Mouse (Mus musculus) intestine, embryonic 16.5 days (tissue): ENCODE results near the gene Agrp. TPM values are rescaled to one million over a fixed set of nuclear protein-coding genes. Genes with fewer than 3 reads are reported as not detected.

Source experiments
- ATAC-seq: fragments of 200-750 bp; cut with Nextera tagmentation; 2 replicates; pipeline ENCODE4 v1.8.0; 2017; ENCODE audit warnings: moderate TSS enrichment, moderate library complexity
- H3K27ac ChIP-seq: fragments of 300-500 bp; sonication (generic); 2 replicates; pipeline ENCODE4 v1.5.1; 2014; ENCODE audit warnings: mild to moderate bottlenecking, low read length
- H3K27me3 ChIP-seq: fragments of 300-500 bp; sonication (generic); replicated peaks from 2 replicates; pipeline ENCODE4 v1.6.1; 2014; ENCODE audit warnings: low read length, control low read depth, mixed read lengths; ENCODE audit not compliant: control insufficient read depth, insufficient read depth
- H3K36me3 ChIP-seq: fragments of 300-500 bp; sonication (generic); 2 replicates; pipeline ENCODE4 v1.6.1; 2014; ENCODE audit warnings: low read length, control low read depth; ENCODE audit not compliant: control insufficient read depth, insufficient read depth
- H3K4me1 ChIP-seq: fragments of 300-500 bp; sonication (generic); 2 replicates; pipeline ENCODE4 v1.6.1; 2014; ENCODE audit warnings: low read length, control low read depth, mixed read lengths; ENCODE audit not compliant: control insufficient read depth, insufficient read depth
- H3K4me2 ChIP-seq: fragments of 300-500 bp; sonication (generic); 2 replicates; pipeline ENCODE4 v1.6.1; 2014; ENCODE audit warnings: low read depth, low read length, control low read depth
- H3K4me3 ChIP-seq: fragments of 300-500 bp; sonication (generic); 2 replicates; pipeline ENCODE4 v1.5.1; 2014; ENCODE audit warnings: mild to moderate bottlenecking, low read length
- H3K9ac ChIP-seq: fragments of 300-500 bp; sonication (generic); 2 replicates; pipeline ENCODE4 v1.6.1; 2014; ENCODE audit warnings: low read depth, low read length
- H3K9me3 ChIP-seq: fragments of 300-500 bp; sonication (generic); 2 replicates; pipeline ENCODE4 v1.6.1; 2016; ENCODE audit warnings: low read length, control low read depth; ENCODE audit not compliant: control insufficient read depth
- WGBS: fragments of 180-500 bp; shearing (Covaris S2); extraction: QIAGEN DNeasy Blood & Tissue Kit; methylation state at CpG from one replicate; pipeline ENCODE4 v1.1.7; 2014; 5-methylcytosine and 5-hydroxymethylcytosine counted together
- polyA plus RNA-seq: library from polyadenylated mRNA; unstranded; fragments of >200 nt; fragmentation: Nextera tagmentation; extraction: Ambion mirVana; gene quantifications from 2 replicates; pipeline ENCODE4 v1.2.1, GENCODE M21; 2015

The Agrp gene
- polyA plus RNA-seq, 1 experiment from 2014 or later = 0.92 TPM

- H3K4me2 ChIP-seq = peak overlapping the region; percentile 25; the same call in 1 of the 2 replicates
Measured at GRCm38 (mm10) chr8:105594451-105595242, 42.5 kb downstream of the Agrp start.

GRCm38 (mm10) chr8:105593859-105594258, 43.3 kb downstream of the Agrp start:
- ATAC-seq = peak; percentile 59; the same call in 1 of the 2 replicates
- no peaks in the 10 kb centered on the region for H3K9me3 ChIP-seq
- peak overlapping the region; percentile 44 for H3K4me2 ChIP-seq
- no peaks in the 10 kb centered on the region for H3K27me3 ChIP-seq
- H3K36me3 ChIP-seq = no peaks in the 10 kb centered on the region
- WGBS = 8% methylated on average over 15 of the region's 15 CpGs
- H3K27ac ChIP-seq = peak overlapping the region; percentile 82
- peak overlapping the region; percentile 51 for H3K9ac ChIP-seq
- peaks cover 26% of the 10 kb centered on the region for H3K4me1 ChIP-seq
- H3K4me3 ChIP-seq = peak overlapping the region; percentile 28

More at GRCm38 (mm10) chr8:105594451-105595242, 42.5 kb downstream of the Agrp start:
- Histone ChIP-seq H3K4me1 (peaks cover 26% of the 10 kb centered on the region), H3K4me3 (peak overlapping the region; percentile 28), H3K36me3 (no peaks in the 10 kb centered on the region), H3K9ac (peak overlapping the region; percentile 51; the same call in 1 of the 2 replicates), H3K27ac (peak overlapping the region; percentile 82), H3K9me3 (no peaks in the 10 kb centered on the region), H3K27me3 (no peaks in the 10 kb centered on the region)
- peak; percentile 24 for ATAC-seq
- WGBS = 53% methylated on average over 18 of the region's 18 CpGs

- H3K9me3 ChIP-seq = no peaks in the 10 kb centered on the region
- H3K4me2 ChIP-seq = no peak overlapping the region
- H3K36me3 ChIP-seq = no peaks in the 10 kb centered on the region
- 70% methylated on average over 2 of the region's 2 CpGs for WGBS
- H3K27ac ChIP-seq = no peak overlapping the region
- no peak overlapping the region for H3K9ac ChIP-seq
- ATAC-seq = no peak
- H3K4me1 ChIP-seq = peaks cover 26% of the 10 kb centered on the region
- no peak overlapping the region for H3K4me3 ChIP-seq
- no peaks in the 10 kb centered on the region for H3K27me3 ChIP-seq
Measured at GRCm38 (mm10) chr8:105592431-105592830, 44.8 kb downstream of the Agrp start.

GRCm38 (mm10) chr8:105579719-105580118, 57.5 kb downstream of the Agrp start:
- no peaks in the 10 kb centered on the region for H3K36me3 ChIP-seq
- H3K9me3 ChIP-seq = no peaks in the 10 kb centered on the region
- no peak for ATAC-seq
- WGBS = 66% methylated on average over 3 of the region's 3 CpGs
- no peaks in the 10 kb centered on the region for H3K27me3 ChIP-seq
- H3K4me3 ChIP-seq = no peak overlapping the region
- H3K4me2 ChIP-seq = no peak overlapping the region
- no peak overlapping the region for H3K27ac ChIP-seq
- H3K9ac ChIP-seq = no peak overlapping the region
- no peaks in the 10 kb centered on the region for H3K4me1 ChIP-seq

GRCm38 (mm10) chr8:105575538-105575937, 61.7 kb downstream of the Agrp start:
- H3K9ac ChIP-seq = no peak overlapping the region
- no peak for ATAC-seq
- no peak overlapping the region for H3K27ac ChIP-seq
- no peak overlapping the region for H3K4me3 ChIP-seq
- H3K4me2 ChIP-seq = no peak overlapping the region
- H3K27me3 ChIP-seq = no peaks in the 10 kb centered on the region
- 59% methylated on average over 3 of the region's 3 CpGs for WGBS
- H3K9me3 ChIP-seq = no peaks in the 10 kb centered on the region
- no peaks in the 10 kb centered on the region for H3K36me3 ChIP-seq
- no peaks in the 10 kb centered on the region for H3K4me1 ChIP-seq

GRCm38 (mm10) chr8:105574741-105575140, 62.5 kb downstream of the Agrp start:
- Histone ChIP-seq H3K9me3 (no peaks in the 10 kb centered on the region), H3K9ac (no peak overlapping the region), H3K36me3 (no peaks in the 10 kb centered on the region), H3K27ac (no peak overlapping the region), H3K4me3 (no peak overlapping the region), H3K4me2 (no peak overlapping the region), H3K4me1 (no peaks in the 10 kb centered on the region), H3K27me3 (no peaks in the 10 kb centered on the region)
- WGBS = 39% methylated on average over 6 of the region's 6 CpGs
- ATAC-seq = no peak

- no peak overlapping the region for H3K4me3 ChIP-seq
- H3K4me2 ChIP-seq = no peak overlapping the region
- H3K36me3 ChIP-seq = no peaks in the 10 kb centered on the region
- ATAC-seq = no peak
- H3K9me3 ChIP-seq = no peaks in the 10 kb centered on the region
- no peak overlapping the region for H3K27ac ChIP-seq
- H3K27me3 ChIP-seq = no peaks in the 10 kb centered on the region
- no peak overlapping the region for H3K9ac ChIP-seq
- no peaks in the 10 kb centered on the region for H3K4me1 ChIP-seq
Measured at GRCm38 (mm10) chr8:105573427-105573826, 63.8 kb downstream of the Agrp start.

GRCm38 (mm10) chr8:105571810-105572209, 65.4 kb downstream of the Agrp start:
- Histone ChIP-seq H3K4me3 (no peak overlapping the region), H3K27ac (no peak overlapping the region), H3K4me1 (peaks cover 4% of the 10 kb centered on the region; the same call in 1 of the 2 replicates), H3K9ac (no peak overlapping the region), H3K9me3 (no peaks in the 10 kb centered on the region), H3K4me2 (no peak overlapping the region), H3K36me3 (no peaks in the 10 kb centered on the region), H3K27me3 (no peaks in the 10 kb centered on the region)
- ATAC-seq = no peak
- 85% methylated on average over 9 of the region's 9 CpGs for WGBS

GRCm38 (mm10) chr8:105566703-105567595, 70.2 kb downstream of the Agrp start:
- peak; percentile 10 for ATAC-seq
- Histone ChIP-seq H3K27ac (no peak overlapping the region), H3K9me3 (no peaks in the 10 kb centered on the region), H3K27me3 (no peaks in the 10 kb centered on the region), H3K9ac (peak overlapping the region; percentile 71), H3K36me3 (no peaks in the 10 kb centered on the region), H3K4me3 (peak overlapping the region; percentile 94), H3K4me1 (peaks cover 18% of the 10 kb centered on the region), H3K4me2 (peak overlapping the region; percentile 81)
- 23% methylated on average over 27 of the region's 27 CpGs for WGBS
